Comparison of ENCODE assay signal across 26 mouse cellular contexts in genomic region chrX:11993641-11994419, GRCm38 (mm10).
DNase-seq lines count a peak whose midpoint lies in the region; ATAC-seq and TF ChIP-seq lines count a peak whose summit lies in the region.
"Had no signal": no experiment of that assay in that cellular context is flagged by ENCODE, and none has a peak within 500 bp of the region (broad histone marks: within the 10 kb centered on the region; RNA-seq: fewer than 3 reads in every experiment).

No protein-coding gene starts in this region.

- H3K9me3 ChIP-seq in heart, embryonic 10.5 days, result no peaks in the 10 kb centered on the region
- H3K9me3 ChIP-seq in G1E (replicated peaks), result no peaks in the 10 kb centered on the region
- no peaks in the 10 kb centered on the region for H3K9me3 ChIP-seq in liver, embryonic 15.5 days (replicated peaks)
- H3K9me3 ChIP-seq: embryonic facial prominence, embryonic 13.5 days; heart, embryonic 12.5 days; kidney, embryonic 15.5 days; lung, embryonic 15.5 days; neural tube, embryonic 15.5 days had no signal

- peak overlapping the region; percentile 35 for H3K4me2 ChIP-seq in liver, embryonic 15.5 days
- H3K4me2 ChIP-seq: embryonic facial prominence, embryonic 13.5 days; heart, embryonic 12.5 days; kidney, embryonic 15.5 days; lung, embryonic 15.5 days; midbrain, embryonic 11.5 days; neural tube, embryonic 15.5 days had no signal

- peaks cover 12% of the 10 kb centered on the region for H3K4me1 ChIP-seq in heart, embryonic 10.5 days
- H3K4me1 ChIP-seq in G1E (ENCODE audit: insufficient read depth, low read depth, low read length), result peaks cover 65% of the 10 kb centered on the region
- H3K4me1 ChIP-seq in liver, embryonic 15.5 days (replicated peaks), result peaks cover 61% of the 10 kb centered on the region

- peak; percentile 83 for DNase-seq in heart, embryonic 10.5 days (ENCODE audit: low spot score)
- no peak for DNase-seq in heart, postnatal 10 days
- no peak for DNase-seq in G1E (ENCODE audit: low spot score)
- DNase-seq in thymus, postnatal 0 days (ENCODE audit: low spot score), result no peak
- DNase-seq in yolk sac, embryonic 10.5 days (ENCODE audit: low spot score), result no peak
- no peak for DNase-seq in cerebellum, adult 11 months
- DNase-seq: adrenal gland, postnatal 10 days; cerebellum, adult 9-11 months; embryo, embryonic 11 days; heart, postnatal 14 days; layer of hippocampus, adult 9-11 months; right cerebral cortex, adult 18-20 months; thymus, postnatal 14 days had no signal

- ATAC-seq in G1E (ENCODE audit: extremely low read depth, insufficient number of reproducible peaks, low FRiP score, poor library complexity, severe bottlenecking), result peak; percentile 92
- 0 out of 2 replicates have a peak, but pooled peaks have one; percentile 48 for ATAC-seq in erythroid progenitor cell, adult 5-6 weeks (replicated peaks; ENCODE audit: low FRiP score, poor library complexity, severe bottlenecking)
- peak; percentile 74 for ATAC-seq in liver, embryonic 15.5 days (ENCODE audit: insufficient read depth)
- ATAC-seq: CD4-positive, CD25-positive, alpha-beta regulatory T cell, adult 4 months; forebrain, embryonic 14.5 days; hindbrain, postnatal 0 days; intestine, postnatal 0 days had no signal

- WGBS in heart, embryonic 10.5 days, result 50% methylated on average over 5 of the region's 5 CpGs
- 25% methylated on average over 5 of the region's 5 CpGs for WGBS in liver, embryonic 15.5 days (ENCODE audit: insufficient replicate concordance)

- intact Hi-C loops in heart, postnatal 10 days (cut with DNase I), result no loop called here

- H3K9ac ChIP-seq in liver, embryonic 15.5 days, result no peak overlapping the region
- H3K9ac ChIP-seq: embryonic facial prominence, embryonic 13.5 days; heart, embryonic 12.5 days; kidney, embryonic 15.5 days; lung, embryonic 15.5 days; neural tube, embryonic 15.5 days had no signal

- no peak overlapping the region for H3K27ac ChIP-seq in heart, embryonic 10.5 days
- peak overlapping the region; percentile 79 for H3K27ac ChIP-seq in liver, embryonic 15.5 days (replicated peaks)
- H3K27ac ChIP-seq: embryonic facial prominence, embryonic 13.5 days; hindbrain, postnatal 0 days; kidney, embryonic 15.5 days; lung, embryonic 15.5 days; macrophage; neural tube, embryonic 15.5 days had no signal

- H3K27me3 ChIP-seq in heart, embryonic 10.5 days (ENCODE audit: insufficient read depth, poor library complexity, severe bottlenecking), result peaks cover 60% of the 10 kb centered on the region
- H3K27me3 ChIP-seq in G1E (ENCODE audit: insufficient read depth, low read length), result no peaks in the 10 kb centered on the region
- H3K27me3 ChIP-seq in liver, embryonic 15.5 days, result peaks cover 3% of the 10 kb centered on the region; the same call in 1 of the 2 replicates

- no peak for TF ChIP-seq CTCF in G1E (IDR thresholded peaks at IDR 0.05; ENCODE audit: low read depth, low read length)

- no peaks in the 10 kb centered on the region for H3K36me3 ChIP-seq in heart, embryonic 10.5 days
- H3K36me3 ChIP-seq in G1E (replicated peaks), result peaks cover 6% of the 10 kb centered on the region
- H3K36me3 ChIP-seq in liver, embryonic 15.5 days (replicated peaks), result no peaks in the 10 kb centered on the region
- H3K36me3 ChIP-seq: embryonic facial prominence, embryonic 13.5 days; heart, embryonic 12.5 days; kidney, embryonic 15.5 days; lung, embryonic 15.5 days; neural tube, embryonic 15.5 days had no signal

- no peak overlapping the region for H3K4me3 ChIP-seq in heart, embryonic 10.5 days
- H3K4me3 ChIP-seq in G1E (ENCODE audit: low read depth, low read length), result no peak overlapping the region; the same call in 1 of the 2 replicates
- H3K4me3 ChIP-seq in liver, embryonic 15.5 days (replicated peaks), result no peak overlapping the region
- H3K4me3 ChIP-seq: embryonic facial prominence, embryonic 13.5 days; heart, embryonic 12.5 days; kidney, embryonic 15.5 days; lung, embryonic 15.5 days; neural tube, embryonic 15.5 days had no signal
